Mouse (Mus musculus) hindbrain, embryonic 11.5 days (tissue): ENCODE data around the gene Rgsl1. TPM values are rescaled to one million over a fixed set of nuclear protein-coding genes. Genes with fewer than 3 reads are reported as not detected.
A peak's percentile ranks its signal among the peaks of the same experiment; 100 is the strongest.

Experiments used
- ATAC-seq: fragments of 200-750 bp; cut with Nextera tagmentation; 2 replicates; pipeline ENCODE4 v1.8.0; 2017; ENCODE audit warnings: mild to moderate bottlenecking, moderate TSS enrichment, moderate library complexity; ENCODE audit not compliant: low FRiP score
- DNase-seq: peaks from one replicate; pipeline ENCODE4 v3.0.0-alpha.2; 2015; ENCODE audit warnings: low spot score
- H3K27ac ChIP-seq: fragments of 300-500 bp; sonication (generic); 2 replicates; pipeline ENCODE4 v1.5.1; 2014; ENCODE audit warnings: mild to moderate bottlenecking, low read depth, low read length
- H3K27me3 ChIP-seq: fragments of 300-500 bp; sonication (generic); 2 replicates; pipeline ENCODE4 v1.6.1; 2014; ENCODE audit warnings: mild to moderate bottlenecking, low read length, moderate library complexity, mixed read lengths; ENCODE audit not compliant: control insufficient read depth, insufficient read depth
- H3K36me3 ChIP-seq: fragments of 300-500 bp; sonication (generic); 2 replicates; pipeline ENCODE4 v1.6.1; 2014; ENCODE audit warnings: mild to moderate bottlenecking, low read length, moderate library complexity, mixed read lengths; ENCODE audit not compliant: control insufficient read depth, insufficient read depth
- H3K4me1 ChIP-seq: fragments of 300-500 bp; sonication (generic); replicated peaks from 2 replicates; pipeline ENCODE4 v1.6.1; 2014; ENCODE audit warnings: low read length, mixed read lengths; ENCODE audit not compliant: control insufficient read depth, insufficient read depth
- H3K4me2 ChIP-seq: fragments of 300-500 bp; sonication (generic); replicated peaks from 2 replicates; pipeline ENCODE4 v1.6.1; 2014; ENCODE audit warnings: mild to moderate bottlenecking, low read depth, low read length
- H3K4me3 ChIP-seq: fragments of 300-500 bp; sonication (generic); 2 replicates; pipeline ENCODE4 v1.5.1; 2014; ENCODE audit warnings: low read depth, low read length
- H3K9ac ChIP-seq: fragments of 300-500 bp; sonication (generic); 2 replicates; pipeline ENCODE4 v1.6.1; 2014; ENCODE audit warnings: low read depth, low read length
- H3K9me3 ChIP-seq: fragments of 300-500 bp; sonication (generic); 2 replicates; pipeline ENCODE4 v1.6.1; 2016; ENCODE audit warnings: low read length; ENCODE audit not compliant: control insufficient read depth
- WGBS: fragments of 180-500 bp; shearing (Covaris S2); extraction: QIAGEN DNeasy Blood & Tissue Kit; methylation state at CpG from one replicate; pipeline ENCODE4 v1.1.7; 2014; 5-methylcytosine and 5-hydroxymethylcytosine counted together
- polyA plus RNA-seq: library from polyadenylated mRNA; unstranded; fragments of >200 nt; fragmentation: Nextera tagmentation; extraction: Ambion mirVana; gene quantifications from 2 replicates; pipeline ENCODE4 v1.2.1, GENCODE M21; 2014

The Rgsl1 gene
- polyA plus RNA-seq, 1 experiment from 2014 or later, result not detected

DNA sequence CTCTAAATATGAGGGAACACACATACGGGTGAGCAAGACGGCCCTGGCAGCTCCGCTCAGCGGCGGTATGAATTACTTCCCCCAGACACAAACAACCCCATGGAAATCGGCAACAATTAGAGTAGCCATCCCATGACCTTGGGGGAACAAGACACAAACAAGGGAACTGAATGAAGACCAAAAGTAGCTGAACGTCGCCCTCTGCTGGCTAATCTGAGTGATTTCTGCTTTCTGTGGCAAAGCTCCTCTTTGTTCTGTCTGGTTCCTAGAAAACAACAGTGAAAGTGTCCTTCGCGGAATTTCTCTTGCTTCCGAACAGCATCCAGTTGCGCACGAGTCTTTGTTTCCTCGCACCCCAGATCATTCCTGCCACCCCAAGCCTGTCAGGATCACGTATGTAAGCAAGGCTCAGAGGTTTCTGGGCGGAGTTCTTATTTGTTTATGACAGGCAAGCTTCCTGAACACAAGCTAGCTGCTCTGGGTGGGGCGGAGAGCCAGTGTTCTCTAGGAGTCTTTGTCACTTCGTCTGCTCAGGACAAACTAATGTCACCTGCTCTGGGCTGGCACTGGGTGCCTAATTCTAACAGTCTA is 94.6 kb downstream of the Rgsl1 start, which contains the start of gene Rnasel:
Gene Rnasel (plus strand): TSS at position 216 of the 591 bp plus-strand sequence.
- no peaks in the 10 kb centered on the region for H3K36me3 ChIP-seq
- ATAC-seq, result peak; percentile 60
- WGBS, result 5% methylated on average over 18 of the region's 18 CpGs

DNA sequence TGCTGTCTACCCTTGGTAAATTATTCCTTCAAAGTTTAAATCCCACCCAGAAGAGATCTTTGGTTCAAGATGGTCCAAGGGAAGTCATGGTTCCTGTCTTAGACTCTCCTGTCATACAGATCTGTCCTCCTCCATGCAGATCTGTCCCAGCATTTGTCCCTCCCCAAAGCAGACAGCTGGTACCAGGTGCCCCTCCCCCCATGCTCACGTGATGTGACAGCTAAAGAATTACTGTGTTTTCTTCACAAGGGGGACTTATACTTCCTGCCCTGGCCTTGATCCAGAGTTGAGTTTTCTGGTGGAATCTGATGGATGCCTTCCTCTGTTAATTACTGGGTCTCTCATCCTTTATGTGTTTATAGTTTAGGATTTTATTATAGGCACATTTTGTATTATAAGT is 95.4 kb downstream of the Rgsl1 start:
- no peak overlapping the region for H3K27ac ChIP-seq
- no peaks in the 10 kb centered on the region for H3K9me3 ChIP-seq
- H3K27me3 ChIP-seq, result no peaks in the 10 kb centered on the region
- H3K36me3 ChIP-seq, result no peaks in the 10 kb centered on the region
- DNase-seq (peak; percentile 74), ATAC-seq (peak; percentile 33)
- WGBS, result 4% methylated on average over 1 of the region's 1 CpGs
- H3K9ac ChIP-seq, result no peak overlapping the region
- no peak overlapping the region for H3K4me3 ChIP-seq
- peaks cover 9% of the 10 kb centered on the region for H3K4me1 ChIP-seq
- peak overlapping the region; percentile 17 for H3K4me2 ChIP-seq

More for the DNA sequence above, 94.6 kb downstream of the Rgsl1 start, which contains the start of gene Rnasel:
- Histone ChIP-seq H3K9me3 (no peaks in the 10 kb centered on the region), H3K27me3 (no peaks in the 10 kb centered on the region), H3K4me1 (peaks cover 9% of the 10 kb centered on the region), H3K9ac (peak within 1 kb of the TSS; percentile 85), H3K4me3 (peak within 1 kb of the TSS; percentile 23), H3K27ac (peak within 1 kb of the TSS; percentile 74; the same call in 1 of the 2 replicates), H3K4me2 (peak within 1 kb of the TSS; percentile 33)
- DNase-seq, result peak; percentile 87

DNA sequence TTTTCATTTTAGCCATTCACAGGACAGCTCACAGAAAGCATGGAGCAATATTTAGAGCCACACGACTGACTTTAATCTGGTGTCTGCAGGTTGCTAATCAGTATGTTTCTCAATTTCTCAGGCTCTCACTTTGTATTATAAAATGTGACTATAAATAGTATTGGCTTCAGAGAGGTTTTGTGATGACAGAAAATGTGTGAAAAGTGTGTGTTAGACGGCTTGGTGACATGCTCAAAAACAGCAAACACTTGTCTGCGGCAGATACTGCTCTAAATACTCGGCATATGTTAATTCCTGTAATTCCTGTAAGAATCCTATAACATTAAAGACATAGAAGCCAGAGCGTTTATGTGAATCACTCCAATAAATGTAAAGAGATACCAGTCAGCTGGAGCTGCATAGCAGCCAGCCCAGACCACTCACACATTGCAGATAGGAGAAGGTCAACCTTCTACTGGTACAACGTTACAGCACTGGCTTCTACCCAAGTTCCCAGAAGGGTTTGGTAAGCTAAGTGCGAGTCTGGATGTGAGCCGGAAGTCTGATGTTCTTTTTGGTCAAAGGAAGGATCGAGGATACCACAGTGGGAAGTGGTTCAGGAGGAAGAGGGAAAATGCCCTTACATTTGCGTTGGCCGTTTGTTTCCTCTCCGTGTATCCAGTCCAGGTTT is 95.9 kb downstream of the Rgsl1 start:
- Histone ChIP-seq H3K9me3 (no peaks in the 10 kb centered on the region), H3K27ac (no peak overlapping the region), H3K4me2 (peak overlapping the region; percentile 17; the same call in 1 of the 2 replicates), H3K4me1 (peaks cover 9% of the 10 kb centered on the region), H3K4me3 (no peak overlapping the region), H3K9ac (no peak overlapping the region), H3K36me3 (no peaks in the 10 kb centered on the region), H3K27me3 (no peaks in the 10 kb centered on the region)
- no peak for ATAC-seq
- 78% methylated on average over 12 of the region's 12 CpGs for WGBS
- DNase-seq, result no peak

DNA sequence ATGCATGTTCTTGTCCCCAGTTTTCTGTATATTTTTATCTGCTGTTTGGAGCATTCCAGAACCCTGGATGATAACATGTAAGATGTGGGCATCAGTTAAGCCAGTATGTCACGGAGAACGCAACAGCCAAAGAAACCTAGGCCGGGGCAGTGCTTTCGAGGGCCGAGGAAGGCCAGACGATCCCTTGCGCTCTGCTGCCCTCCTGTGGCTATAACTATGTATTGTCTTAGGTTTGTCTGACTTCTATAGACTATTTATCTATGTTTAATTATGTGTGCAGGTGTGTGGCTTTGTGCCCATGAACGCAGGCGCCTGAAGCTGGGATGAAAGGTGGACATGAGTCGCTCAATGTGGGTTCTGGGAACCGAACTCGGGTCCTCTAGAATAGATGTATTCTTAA is 97.2 kb downstream of the Rgsl1 start:
- Histone ChIP-seq H3K36me3 (no peaks in the 10 kb centered on the region), H3K9me3 (no peaks in the 10 kb centered on the region), H3K9ac (0 out of 2 replicates have a peak overlapping the region, but pooled peaks have one; percentile 19), H3K4me2 (no peak overlapping the region), H3K27ac (no peak overlapping the region), H3K4me3 (no peak overlapping the region), H3K4me1 (peaks cover 12% of the 10 kb centered on the region), H3K27me3 (no peaks in the 10 kb centered on the region)
- WGBS, result 4% methylated on average over 12 of the region's 12 CpGs
- ATAC-seq, result 0 out of 2 replicates have a peak, but pooled peaks have one; percentile 20
- peak; percentile 89 for DNase-seq

GRCm38 (mm10) chr1:153746119-153746670 is 97.7 kb downstream of the Rgsl1 start:
- no peak overlapping the region for H3K27ac ChIP-seq
- WGBS, result 68% methylated on average over 14 of the region's 14 CpGs
- H3K4me3 ChIP-seq, result no peak overlapping the region
- H3K9me3 ChIP-seq, result no peaks in the 10 kb centered on the region
- DNase-seq (peak; percentile 54), ATAC-seq (peak; percentile 43; the same call in 1 of the 2 replicates)
- no peak overlapping the region for H3K4me2 ChIP-seq
- peaks cover 12% of the 10 kb centered on the region for H3K4me1 ChIP-seq
- H3K36me3 ChIP-seq, result no peaks in the 10 kb centered on the region
- 0 out of 2 replicates have a peak overlapping the region, but pooled peaks have one; percentile 19 for H3K9ac ChIP-seq
- no peaks in the 10 kb centered on the region for H3K27me3 ChIP-seq

- Histone ChIP-seq H3K4me2 (peak overlapping the region; percentile 68), H3K4me3 (no peak overlapping the region; the same call in 1 of the 2 replicates), H3K9ac (peak overlapping the region; percentile 24; the same call in 1 of the 2 replicates), H3K27me3 (peaks cover 6% of the 10 kb centered on the region), H3K27ac (no peak overlapping the region), H3K36me3 (no peaks in the 10 kb centered on the region), H3K9me3 (no peaks in the 10 kb centered on the region), H3K4me1 (peaks cover 6% of the 10 kb centered on the region)
- DNase-seq, result peak; percentile 86
- ATAC-seq, result no peak
- WGBS, result 67% methylated on average over 11 of the region's 11 CpGs
Measured at GRCm38 (mm10) chr1:153742374-153743155, 101.4 kb downstream of the Rgsl1 start.

DNA sequence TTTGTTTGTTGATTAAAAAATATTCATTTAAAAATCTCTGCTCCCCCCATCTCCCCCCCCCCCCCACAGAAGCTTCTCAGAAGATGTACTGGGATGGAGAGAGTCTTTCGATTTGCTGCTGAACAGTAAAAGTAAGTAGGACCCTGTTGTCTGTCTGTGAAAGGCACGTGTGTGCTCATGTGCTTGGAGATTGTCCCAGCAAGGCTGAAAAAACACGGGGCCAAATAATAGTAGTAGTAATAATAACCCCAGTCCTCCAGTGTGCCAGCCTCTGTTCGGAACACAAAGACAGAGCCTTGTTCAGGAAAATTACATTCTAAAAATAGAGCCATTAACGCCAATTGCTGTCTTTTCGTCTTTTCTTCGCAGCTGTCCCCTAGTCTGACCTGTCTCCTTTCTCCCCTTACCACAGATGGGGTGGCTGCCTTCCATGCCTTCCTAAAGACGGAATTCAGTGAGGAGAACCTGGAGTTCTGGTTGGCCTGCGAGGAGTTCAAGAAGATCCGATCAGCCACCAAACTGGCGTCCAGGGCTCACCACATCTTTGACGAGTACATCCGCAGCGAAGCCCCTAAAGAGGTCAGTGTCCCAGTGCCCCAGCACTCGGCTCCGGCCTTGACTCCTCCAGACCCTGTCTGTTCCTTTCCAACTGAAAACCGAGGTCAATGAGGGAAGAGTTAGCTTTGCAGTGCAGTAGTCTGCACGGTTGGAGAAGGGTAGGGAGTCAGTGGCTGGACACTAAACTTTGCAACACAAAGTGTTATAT is 102.2 kb downstream of the Rgsl1 start:
- Histone ChIP-seq H3K4me1 (peaks cover 13% of the 10 kb centered on the region), H3K9ac (peak overlapping the region; percentile 34; the same call in 1 of the 2 replicates), H3K4me2 (peak overlapping the region; percentile 68), H3K36me3 (no peaks in the 10 kb centered on the region), H3K9me3 (no peaks in the 10 kb centered on the region), H3K27ac (no peak overlapping the region), H3K27me3 (peaks cover 6% of the 10 kb centered on the region), H3K4me3 (peak overlapping the region; percentile 47)
- peak; percentile 23 for DNase-seq
- WGBS, result 68% methylated on average over 18 of the region's 18 CpGs
- no peak for ATAC-seq
